Mouse (Mus musculus) neural tube, embryonic 14.5 days (tissue): Measurements from ENCODE around the gene Olfr357. TPM values are rescaled to one million over a fixed set of nuclear protein-coding genes. Genes with fewer than 3 reads are reported as not detected.

ENCODE experiments used
- ATAC-seq: fragments of 200-750 bp; cut with Nextera tagmentation; 2 replicates; pipeline ENCODE4 v1.8.0; 2017; ENCODE audit warnings: low read depth, mild to moderate bottlenecking, moderate TSS enrichment, moderate library complexity
- H3K27ac ChIP-seq: fragments of 300-500 bp; sonication (generic); 2 replicates; pipeline ENCODE4 v1.5.1; 2014; ENCODE audit warnings: low read depth, mild to moderate bottlenecking, control low read depth, low read length, moderate library complexity, mixed read lengths
- H3K27me3 ChIP-seq: fragments of 300-500 bp; sonication (generic); 2 replicates; pipeline ENCODE4 v1.6.1; 2014; ENCODE audit warnings: low read length; ENCODE audit not compliant: control insufficient read depth, insufficient read depth
- H3K36me3 ChIP-seq: fragments of 300-500 bp; sonication (generic); 2 replicates; pipeline ENCODE4 v1.6.1; 2014; ENCODE audit warnings: low read length, mixed read lengths; ENCODE audit not compliant: control insufficient read depth, insufficient read depth
- H3K4me1 ChIP-seq: fragments of 300-500 bp; sonication (generic); 2 replicates; pipeline ENCODE4 v1.6.1; 2014; ENCODE audit warnings: low read length; ENCODE audit not compliant: control insufficient read depth, insufficient read depth
- H3K4me2 ChIP-seq: fragments of 300-500 bp; sonication (generic); 2 replicates; pipeline ENCODE4 v1.6.1; 2014; ENCODE audit warnings: mild to moderate bottlenecking, low read depth, low read length, control low read depth
- H3K4me3 ChIP-seq: fragments of 300-500 bp; sonication (generic); 2 replicates; pipeline ENCODE4 v1.5.1; 2014; ENCODE audit warnings: low read depth, low read length, control low read depth, mixed read lengths
- H3K9ac ChIP-seq: fragments of 300-500 bp; sonication (generic); replicated peaks from 2 replicates; pipeline ENCODE4 v1.6.1; 2014; ENCODE audit warnings: low read depth, mild to moderate bottlenecking, control low read depth, low read length, mixed read lengths
- H3K9me3 ChIP-seq: fragments of 300-500 bp; sonication (generic); 2 replicates; pipeline ENCODE4 v1.6.1; 2016; ENCODE audit warnings: low read length; ENCODE audit not compliant: control insufficient read depth
- WGBS: fragments of 180-500 bp; shearing (Covaris S2); extraction: QIAGEN DNeasy Blood & Tissue Kit; methylation state at CpG from one replicate; pipeline ENCODE4 v1.1.7; 2014; 5-methylcytosine and 5-hydroxymethylcytosine counted together
- polyA plus RNA-seq: library from polyadenylated mRNA; unstranded; fragments of >200 nt; fragmentation: Nextera tagmentation; extraction: Ambion mirVana; gene quantifications from 2 replicates; pipeline ENCODE4 v1.2.1, GENCODE M21; 2014

Gene Olfr357
- polyA plus RNA-seq, result not detected in 2 replicates

DNA sequence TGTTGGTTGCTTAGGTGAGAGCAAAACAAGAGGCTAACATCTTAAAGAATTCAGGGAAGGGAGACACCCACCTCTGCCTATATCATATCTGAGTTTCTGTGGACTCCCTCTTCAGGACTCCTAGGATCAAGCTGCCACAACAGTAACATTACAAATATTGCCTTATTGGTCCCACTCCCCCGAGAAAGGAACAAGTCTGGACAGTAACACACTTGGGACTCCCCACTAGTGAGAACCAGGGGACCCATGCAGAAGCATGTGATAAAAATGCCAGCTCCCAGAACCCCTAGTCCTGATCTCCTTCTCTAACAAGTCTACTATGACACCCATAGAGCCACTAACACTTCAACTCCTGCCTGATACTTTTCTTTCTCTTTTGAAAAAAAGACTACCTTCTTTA, at the start of gene Olfr357:
Gene Olfr357 (plus strand): TSS at position 301 of the 400 bp plus-strand sequence.
- Histone ChIP-seq H3K9ac (no peak within 1 kb of the TSS), H3K4me2 (no peak within 1 kb of the TSS), H3K4me1 (no peaks in the 10 kb centered on the region), H3K4me3 (no peak within 1 kb of the TSS), H3K27me3 (no peaks in the 10 kb centered on the region), H3K36me3 (no peaks in the 10 kb centered on the region), H3K27ac (no peak within 1 kb of the TSS), H3K9me3 (no peaks in the 10 kb centered on the region; the same call in 1 of the 2 replicates)
- 50% methylated on average over 1 of the region's 1 CpGs for WGBS
- no peak for ATAC-seq

DNA sequence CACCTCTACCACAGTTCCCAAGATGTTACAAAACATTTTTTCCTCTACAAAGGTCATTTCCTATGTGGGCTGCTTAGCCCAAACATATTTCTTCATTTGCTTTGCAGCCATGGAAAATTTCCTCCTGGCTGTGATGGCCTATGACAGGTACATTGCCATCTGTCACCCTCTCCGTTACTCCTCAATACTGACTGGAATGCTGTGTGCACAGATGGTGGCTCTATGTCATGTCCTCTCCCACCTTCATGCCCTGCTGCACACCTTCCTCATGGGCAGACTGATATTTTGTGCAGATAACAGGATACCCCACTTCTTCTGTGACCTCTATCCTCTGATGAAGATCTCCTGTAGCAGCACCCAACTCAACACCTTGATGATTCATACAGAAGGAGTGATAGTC, 3.4 kb downstream of the Olfr357 start:
- Histone ChIP-seq H3K9me3 (no peaks in the 10 kb centered on the region), H3K36me3 (no peaks in the 10 kb centered on the region), H3K27me3 (no peaks in the 10 kb centered on the region), H3K4me2 (no peak overlapping the region), H3K27ac (no peak overlapping the region), H3K4me3 (no peak overlapping the region), H3K9ac (no peak overlapping the region), H3K4me1 (no peaks in the 10 kb centered on the region)
- no peak for ATAC-seq
- WGBS, result 88% methylated on average over 1 of the region's 1 CpGs

DNA sequence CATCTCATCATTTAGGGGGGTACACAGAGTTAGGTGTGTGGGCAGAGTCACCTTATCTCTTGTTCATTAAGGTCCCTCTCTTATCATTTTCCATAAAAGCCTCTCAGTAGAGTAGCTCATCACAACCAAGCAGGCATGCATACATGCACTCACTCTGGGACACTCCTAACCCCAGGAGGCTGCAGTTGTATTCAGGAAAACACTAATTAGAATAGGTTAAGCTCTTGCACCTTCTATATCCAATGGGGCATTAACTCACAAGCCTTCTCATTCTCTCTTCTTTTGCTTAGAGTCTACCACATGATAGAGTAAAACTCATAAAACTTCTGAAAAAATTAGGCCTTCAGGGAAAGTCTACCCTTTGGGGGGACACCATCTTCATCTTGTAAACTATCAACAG, 15.6 kb downstream of the Olfr357 start, which contains the start of gene Olfr358:
Gene Olfr358 (minus strand): TSS at position 101 of the 400 bp plus-strand sequence.
- no peaks in the 10 kb centered on the region for H3K9me3 ChIP-seq
- no peak within 1 kb of the TSS for H3K9ac ChIP-seq
- no peaks in the 10 kb centered on the region for H3K27me3 ChIP-seq
- H3K4me1 ChIP-seq, result no peaks in the 10 kb centered on the region
- H3K27ac ChIP-seq, result no peak within 1 kb of the TSS
- ATAC-seq, result no peak
- no peak within 1 kb of the TSS for H3K4me3 ChIP-seq
- H3K36me3 ChIP-seq, result no peaks in the 10 kb centered on the region
- no peak within 1 kb of the TSS for H3K4me2 ChIP-seq

Other genes with a start within 250 kb of the Olfr357 start
- not detected in 2 replicates for gene Olfr348, start 209.6 kb upstream of the Olfr357 start, polyA plus RNA-seq
- not detected in 2 replicates for gene Olfr50, start 203.3 kb upstream of the Olfr357 start, polyA plus RNA-seq
- gene Olfr3, start 176.8 kb upstream of the Olfr357 start, polyA plus RNA-seq, result not detected in 2 replicates
- gene Olfr350, start 147.5 kb upstream of the Olfr357 start, polyA plus RNA-seq, result not detected in 2 replicates
- gene Olfr351, start 131.2 kb upstream of the Olfr357 start, polyA plus RNA-seq, result not detected in 2 replicates
- not detected in 2 replicates for gene Olfr352, start 125.4 kb upstream of the Olfr357 start, polyA plus RNA-seq
- not detected in 2 replicates for gene Olfr353, start 100.9 kb upstream of the Olfr357 start, polyA plus RNA-seq
- gene Olfr354, start 88.1 kb upstream of the Olfr357 start, polyA plus RNA-seq, result not detected in 2 replicates
- not detected in 2 replicates for gene Olfr355, start 64.9 kb upstream of the Olfr357 start, polyA plus RNA-seq
- gene Olfr356, start 56.7 kb upstream of the Olfr357 start, polyA plus RNA-seq, result not detected in 2 replicates
- gene Olfr358, start 15.5 kb downstream of the Olfr357 start, polyA plus RNA-seq, result not detected in 2 replicates
- not detected in 2 replicates for gene Olfr360, start 71.9 kb downstream of the Olfr357 start, polyA plus RNA-seq
- not detected in 2 replicates for gene Olfr361, start 95.5 kb downstream of the Olfr357 start, polyA plus RNA-seq
- gene Olfr362, start 124.1 kb downstream of the Olfr357 start, polyA plus RNA-seq, result not detected in 2 replicates
- not detected in 2 replicates for gene Olfr364-ps1, start 145.5 kb downstream of the Olfr357 start, polyA plus RNA-seq
- gene Olfr365, start 194.4 kb downstream of the Olfr357 start, polyA plus RNA-seq, result not detected in 2 replicates
- gene Olfr366, start 217.7 kb downstream of the Olfr357 start, polyA plus RNA-seq, result not detected in 2 replicates